Mouse (Mus musculus) bone marrow macrophage, adult 2 months (primary cell): ENCODE data around the gene Olfr867.

Experiments
- CTCF ChIP-seq: IDR thresholded peaks from 2 replicates; pipeline ENCODE4 v1.5.1; 2012; ENCODE audit warnings: low read depth, mild to moderate bottlenecking, low read length, moderate library complexity
- POLR2A ChIP-seq: IDR thresholded peaks from 2 replicates; pipeline ENCODE4 v1.6.1; 2012; ENCODE audit warnings: mild to moderate bottlenecking, low read depth, low read length, borderline replicate concordance

- TF ChIP-seq POLR2A (no peak), CTCF (no peak)
Observed at GRCm38 (mm10) chr9:20057462-20057861, at the start of gene Olfr867.
